Mouse (Mus musculus) fibroblast of lung, adult 2 months (primary cell): ENCODE data around the gene Mzt1.

Experiments used
- DNase-seq: peaks from one replicate; pipeline ENCODE4 v3.0.0-alpha.2; 2011; ENCODE audit warnings: low read depth

The Mzt1 gene

GRCm38 (mm10) chr14:99010920-99011313 lies 35.0 kb downstream of the Mzt1 start:
- DNase-seq = no peak

GRCm38 (mm10) chr14:99010224-99010919 lies 35.6 kb downstream of the Mzt1 start:
- no peak for DNase-seq

- no peak for DNase-seq
Observed at GRCm38 (mm10) chr14:98994218-98994617, 51.7 kb downstream of the Mzt1 start, which contains the start of gene Rpl36a-ps1. Rpl36a-ps1 (minus strand) TSS chr14:98994318.

- no peak for DNase-seq
Observed at GRCm38 (mm10) chr14:98992482-98992881, 53.5 kb downstream of the Mzt1 start.

GRCm38 (mm10) chr14:98990636-98991035 lies 55.3 kb downstream of the Mzt1 start:
- no peak for DNase-seq

- DNase-seq = no peak
Observed at GRCm38 (mm10) chr14:98989818-98990217, 56.1 kb downstream of the Mzt1 start.
